Mouse (Mus musculus) thymus, postnatal 25 days (tissue): ENCODE measurements around the gene Smpd1.
A peak's percentile ranks its signal among the peaks of the same experiment; 100 is the strongest.

Experiments
- DNase-seq: peaks from one replicate; pipeline ENCODE4 v3.0.0; 2022

Smpd1 gene

DNA sequence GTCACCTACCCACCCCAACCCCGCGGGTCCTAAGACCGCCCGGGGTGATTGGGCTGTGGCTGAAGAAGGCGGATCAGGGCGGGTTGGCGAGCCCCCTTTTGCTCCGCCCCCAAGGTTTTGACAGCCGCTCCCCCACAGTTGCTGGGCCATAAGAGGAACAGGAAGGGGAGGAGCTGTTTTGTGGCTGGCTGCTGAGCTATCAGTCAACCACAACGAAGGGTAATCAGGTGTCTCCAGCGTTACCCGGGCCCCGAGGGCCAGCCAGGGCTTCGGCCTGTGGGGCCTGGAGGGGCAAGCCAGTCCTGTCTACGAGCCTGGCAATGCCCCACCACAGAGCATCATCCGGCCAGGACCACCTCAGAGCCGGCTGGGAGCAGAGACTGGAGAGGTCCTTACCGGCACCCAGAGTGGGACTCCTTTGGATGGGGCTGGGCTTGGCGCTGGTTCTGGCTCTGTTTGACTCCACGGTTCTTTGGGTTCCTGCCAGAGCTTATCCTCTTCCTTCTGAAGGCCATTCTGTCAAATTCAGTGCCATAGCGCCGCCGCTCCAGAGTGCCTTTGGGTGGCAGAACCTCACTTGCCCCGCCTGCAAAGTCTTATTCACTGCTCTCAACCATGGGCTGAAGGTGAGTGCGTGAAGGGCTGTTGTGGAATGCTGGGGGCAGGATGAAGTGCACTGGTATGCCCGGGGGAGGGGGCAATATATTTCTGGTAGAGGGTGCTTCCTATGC is at the start of gene Smpd1:
Smpd1 (plus strand) TSS at position 149 of the 731 bp plus-strand sequence.
- peak; percentile 89 for DNase-seq

DNA sequence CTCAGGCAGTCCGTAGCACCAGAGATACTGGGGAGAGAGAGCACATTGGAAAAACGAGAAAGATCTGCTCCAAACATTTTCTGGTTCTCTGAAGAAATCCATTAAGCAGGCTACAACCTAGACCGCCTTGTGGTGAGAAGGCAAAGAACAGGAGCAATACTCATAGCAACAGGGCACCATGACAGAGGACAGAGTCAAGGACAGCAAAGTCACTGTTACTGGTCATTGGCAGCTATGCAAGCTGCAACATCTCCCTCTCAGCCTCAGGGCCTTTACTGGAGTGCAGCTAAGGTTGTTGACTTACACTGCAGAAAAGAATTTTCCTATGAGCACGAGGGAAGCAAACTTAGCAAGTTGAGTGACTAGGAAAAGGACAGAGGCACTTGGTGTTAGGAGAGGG is 46.9 kb upstream of the Smpd1 start:
- DNase-seq, result no peak

DNA sequence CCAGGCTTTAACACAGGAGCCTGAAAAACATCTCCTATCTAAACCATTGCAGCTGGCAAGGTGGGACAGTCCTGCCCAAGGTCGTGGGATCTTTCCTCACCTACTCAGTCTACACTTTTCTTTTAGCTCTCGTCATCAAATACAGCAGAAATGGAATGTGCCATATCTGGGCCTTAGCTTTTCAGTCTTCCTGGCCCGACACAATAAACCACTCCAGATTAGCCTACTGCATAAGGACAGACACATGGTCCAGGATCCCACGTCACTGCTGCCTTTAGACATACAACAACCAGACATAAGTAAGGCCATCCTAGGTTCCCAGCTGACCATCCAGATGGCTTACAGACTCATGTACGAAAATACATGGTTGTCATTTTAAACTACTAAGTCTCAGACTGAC is 44.0 kb upstream of the Smpd1 start:
- no peak for DNase-seq

DNA sequence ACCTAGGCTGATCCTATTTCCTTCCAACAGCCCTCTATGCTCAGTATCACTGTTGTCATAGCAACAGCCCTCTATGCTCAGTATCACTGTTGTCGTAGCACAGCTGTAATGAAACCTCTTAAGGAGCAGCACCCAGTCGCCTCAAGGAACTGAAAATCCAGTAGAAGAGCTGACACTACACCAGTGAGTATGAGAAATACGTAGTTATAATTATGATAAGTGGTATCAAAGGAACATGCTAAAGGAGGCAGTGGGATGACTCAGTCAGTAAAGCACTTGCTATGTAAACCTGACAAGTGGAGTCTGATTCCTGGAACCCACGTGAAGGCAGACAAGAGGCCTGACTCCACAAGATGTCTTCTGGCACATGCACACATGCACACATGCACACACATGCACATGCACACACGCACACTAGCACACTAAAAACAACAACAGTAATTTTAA is 40.3 kb upstream of the Smpd1 start:
- DNase-seq, result no peak

DNA sequence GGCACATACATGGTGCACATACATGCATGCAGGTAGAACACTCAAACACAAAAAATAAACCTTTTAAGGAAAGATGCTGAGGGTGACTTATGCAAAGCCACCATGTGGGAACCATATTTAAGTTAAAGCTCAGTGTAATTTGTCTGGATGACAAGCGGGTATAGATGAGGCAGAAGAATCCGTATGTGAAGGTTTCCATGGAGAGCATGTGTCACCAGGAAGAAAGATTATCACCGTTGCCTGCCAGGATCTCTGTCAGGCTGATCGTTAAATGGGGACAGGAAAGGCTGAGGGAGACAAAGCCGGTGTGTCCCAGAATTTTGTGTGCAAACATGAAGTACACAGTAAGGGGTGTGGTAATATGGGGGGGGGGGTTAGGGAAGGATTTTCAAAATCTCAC is 39.6 kb upstream of the Smpd1 start:
- DNase-seq, result no peak

DNA sequence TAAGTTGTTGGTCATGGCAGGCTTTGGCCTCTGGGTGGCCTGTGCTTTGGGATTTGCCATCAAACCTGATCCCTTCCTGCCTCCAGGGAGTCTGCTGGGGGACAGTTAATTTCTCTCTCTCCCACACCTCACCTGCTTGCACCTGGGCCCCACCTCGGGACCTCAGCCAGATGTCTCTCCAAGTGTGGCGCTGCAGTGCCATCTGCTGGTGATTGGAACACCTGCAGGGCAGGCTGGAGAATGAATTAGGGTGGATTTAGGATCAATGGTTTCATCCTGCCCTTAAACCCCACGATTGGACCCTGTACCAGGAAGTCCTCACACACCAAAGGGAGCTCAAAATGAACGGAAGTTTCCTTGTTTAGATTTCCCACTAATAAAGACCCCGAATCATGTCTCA is 39.0 kb upstream of the Smpd1 start:
- DNase-seq, result peak; percentile 58

DNA sequence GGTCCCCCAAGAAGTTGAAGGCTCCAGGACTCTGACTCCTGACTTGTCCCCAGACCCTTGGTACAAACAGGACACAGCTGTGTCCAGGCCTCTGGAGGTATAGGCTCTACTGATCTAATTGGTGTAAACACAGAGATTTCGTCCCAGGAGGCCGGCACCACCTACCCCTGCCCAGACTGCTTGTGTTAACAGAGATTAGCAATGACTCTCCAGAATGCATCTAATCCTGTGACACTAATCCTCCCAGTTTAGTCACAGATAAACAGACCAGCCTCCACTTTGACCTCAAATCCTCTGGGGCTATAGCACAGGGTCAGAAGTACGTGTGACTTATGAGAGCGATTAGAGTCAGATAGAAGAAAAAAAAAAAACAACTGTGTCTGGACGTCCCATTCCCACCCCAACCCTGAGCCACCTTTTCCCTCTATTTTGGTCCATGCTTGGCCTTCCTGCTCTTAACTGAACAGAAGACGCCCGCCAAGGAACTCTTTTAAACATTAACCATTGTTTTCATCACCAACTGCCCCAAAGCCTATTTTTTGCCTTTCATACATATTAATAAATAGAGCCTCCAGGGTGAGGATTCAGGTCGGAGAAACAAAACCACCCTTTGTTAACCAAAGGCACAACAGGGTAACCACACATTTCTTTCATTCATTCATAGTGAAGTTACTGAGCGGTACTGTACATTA is 37.3 kb upstream of the Smpd1 start:
- DNase-seq, result no peak

DNA sequence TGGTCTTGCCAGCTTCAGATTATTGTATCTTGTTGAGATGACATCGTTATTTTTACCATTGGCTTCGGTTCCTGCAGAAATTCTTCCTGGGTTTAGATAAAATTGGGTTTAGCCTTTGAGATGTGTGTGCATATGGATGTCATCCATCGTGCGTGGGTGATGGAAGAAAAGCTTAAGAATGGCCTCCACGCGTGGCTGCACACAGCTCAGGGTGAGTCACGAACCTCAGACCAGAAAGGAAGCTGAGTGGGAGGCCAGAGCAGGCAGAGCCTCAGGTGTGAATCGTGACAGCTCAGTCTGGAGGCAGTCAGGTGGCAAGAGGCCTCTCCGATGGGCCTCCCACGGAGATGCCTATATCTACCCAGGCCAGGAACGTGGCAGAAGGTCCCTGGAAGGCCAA is 34.8 kb upstream of the Smpd1 start:
- DNase-seq, result no peak

DNA sequence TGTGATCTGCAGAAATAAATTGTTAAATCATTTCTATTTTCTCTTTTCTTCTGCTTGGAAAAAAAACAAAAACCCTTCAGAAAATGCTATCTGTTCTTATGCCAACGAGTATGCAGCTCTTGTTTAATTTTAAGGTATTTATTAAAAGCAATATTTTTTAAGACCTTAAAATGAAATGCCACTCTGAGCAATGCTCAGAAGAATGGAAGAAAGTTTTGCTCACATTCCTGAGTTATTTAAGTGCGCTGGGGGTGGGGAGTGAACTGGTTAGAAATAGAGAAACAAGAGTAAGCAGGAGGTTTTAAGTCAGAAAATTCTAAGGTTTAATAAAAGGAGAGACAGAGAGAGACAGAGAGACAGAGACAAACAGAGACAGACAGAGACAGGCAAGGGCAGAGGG is 34.4 kb upstream of the Smpd1 start:
- no peak for DNase-seq

DNA sequence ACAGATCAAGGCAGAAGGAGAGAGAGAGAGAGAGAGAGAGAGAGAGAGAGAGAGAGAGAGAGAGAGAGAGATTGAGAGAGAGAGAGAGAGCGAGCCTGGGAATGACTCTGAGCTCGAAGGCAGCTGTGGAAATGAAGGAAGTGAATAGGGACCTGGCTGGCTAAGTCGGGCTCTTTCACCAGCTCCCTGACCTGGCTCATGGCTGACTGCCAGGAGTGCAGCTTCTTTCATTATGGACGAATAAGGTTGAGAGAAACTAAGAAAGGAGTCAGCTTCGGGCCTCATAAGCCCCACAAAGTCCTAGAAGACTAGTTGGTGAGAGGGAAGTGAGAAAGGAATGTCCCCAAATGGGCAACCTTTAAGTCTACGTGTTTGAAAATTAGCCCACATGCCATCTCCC is 34.0 kb upstream of the Smpd1 start:
- DNase-seq, result no peak

DNA sequence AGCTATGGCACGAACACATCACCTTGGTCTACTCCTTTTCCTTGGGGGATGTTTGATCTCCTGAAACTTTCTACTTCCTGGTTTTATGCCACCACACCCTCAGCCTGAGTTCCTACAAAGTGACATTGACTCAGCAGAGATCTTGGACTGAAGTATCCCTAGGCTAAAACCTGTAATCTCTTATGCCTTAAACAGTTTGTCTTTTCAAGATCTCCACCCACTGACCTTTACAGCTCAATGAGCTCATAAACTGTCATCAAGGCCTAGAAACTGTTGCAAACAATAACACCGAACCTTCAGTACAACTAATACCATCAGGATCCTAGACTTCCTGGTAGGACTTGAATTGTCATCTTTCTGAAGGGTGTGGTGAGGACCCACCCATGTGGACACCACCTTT is 29.9 kb upstream of the Smpd1 start:
- no peak for DNase-seq

DNA sequence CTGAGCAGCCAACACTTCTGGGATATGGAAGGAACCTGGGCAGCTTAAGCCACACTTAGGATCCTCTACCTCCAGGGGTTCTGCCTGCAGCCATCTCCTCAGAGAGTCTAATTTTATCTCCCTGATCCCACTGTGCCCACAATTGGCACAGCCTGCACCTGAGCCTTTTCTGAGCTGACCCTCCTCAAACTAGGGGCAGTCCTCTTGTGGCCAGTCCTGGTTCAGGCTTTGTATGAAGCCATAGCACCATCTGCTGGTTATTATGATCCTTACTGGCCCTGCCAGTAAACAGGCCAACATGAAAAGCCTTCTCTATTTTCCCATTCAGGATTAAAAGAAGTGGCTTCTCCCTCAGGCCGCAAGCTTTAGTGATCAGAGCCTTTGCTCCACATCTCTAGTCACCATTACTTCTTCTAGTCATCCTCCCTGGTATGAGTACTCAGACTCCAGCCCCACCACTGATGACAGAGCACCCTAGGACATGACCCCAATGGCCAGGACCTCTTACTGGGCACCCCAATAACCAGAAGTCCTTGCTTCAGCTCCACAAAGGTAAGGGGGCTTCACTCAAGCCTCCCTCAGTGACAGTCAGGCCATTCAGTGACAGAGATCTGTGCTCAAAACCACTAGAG is 26.7 kb upstream of the Smpd1 start:
- no peak for DNase-seq

DNA sequence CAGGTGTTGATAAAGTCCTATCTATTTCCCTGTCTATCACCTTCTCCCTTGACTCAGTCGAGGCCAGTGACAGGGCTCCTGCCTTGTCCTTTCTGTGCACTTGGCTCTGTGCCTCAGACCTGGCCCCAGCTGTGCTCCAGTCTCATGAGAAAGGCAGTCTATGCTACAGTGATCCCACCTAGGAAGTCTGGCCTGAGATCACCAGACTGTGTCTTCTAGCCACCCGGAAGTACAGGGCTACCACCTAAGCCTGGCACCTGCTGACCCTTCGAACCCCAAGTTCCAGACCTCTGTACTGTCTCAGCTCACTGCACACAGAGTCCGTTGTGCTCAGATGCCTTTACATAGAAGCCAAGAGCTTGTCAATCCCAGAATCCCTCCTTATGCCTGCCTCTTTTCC is 26.1 kb upstream of the Smpd1 start:
- no peak for DNase-seq

DNA sequence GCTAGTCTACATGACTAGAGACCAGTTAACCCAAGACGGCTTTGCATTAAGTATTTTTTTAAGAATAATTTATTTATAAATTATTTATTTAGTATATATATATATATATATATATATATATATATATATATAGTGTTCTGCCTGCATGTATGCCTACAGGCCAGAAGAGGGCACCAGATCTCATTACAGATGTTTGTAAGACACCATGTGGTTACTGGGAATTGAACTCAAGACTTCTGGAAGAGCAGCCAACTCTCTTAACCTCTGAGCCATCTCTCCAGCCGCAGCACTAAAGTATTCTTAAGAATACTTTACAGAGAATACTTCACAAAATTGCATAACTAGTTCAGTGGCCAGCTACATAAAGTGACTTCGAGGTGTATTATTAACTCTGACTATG is 20.0 kb upstream of the Smpd1 start:
- no peak for DNase-seq

DNA sequence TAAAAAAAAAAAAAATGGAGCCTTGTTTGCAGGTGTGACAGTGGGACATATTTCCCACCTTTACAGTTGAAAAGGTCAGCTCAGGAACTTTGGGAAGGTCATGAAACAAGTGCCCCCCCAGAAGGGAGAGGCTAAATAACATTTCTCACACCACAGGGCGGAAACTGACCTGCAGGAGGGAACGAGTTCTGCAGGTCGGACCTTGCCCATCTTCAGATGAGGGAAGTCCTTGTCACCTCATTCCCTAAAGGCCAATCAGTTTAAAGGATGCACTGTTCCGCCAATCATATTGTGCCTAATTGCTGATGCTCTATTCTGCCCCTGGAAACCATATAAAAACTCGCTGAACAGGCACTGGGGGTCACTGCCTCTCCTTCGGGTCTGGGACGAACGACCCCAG is 8.2 kb upstream of the Smpd1 start:
- no peak for DNase-seq

DNA sequence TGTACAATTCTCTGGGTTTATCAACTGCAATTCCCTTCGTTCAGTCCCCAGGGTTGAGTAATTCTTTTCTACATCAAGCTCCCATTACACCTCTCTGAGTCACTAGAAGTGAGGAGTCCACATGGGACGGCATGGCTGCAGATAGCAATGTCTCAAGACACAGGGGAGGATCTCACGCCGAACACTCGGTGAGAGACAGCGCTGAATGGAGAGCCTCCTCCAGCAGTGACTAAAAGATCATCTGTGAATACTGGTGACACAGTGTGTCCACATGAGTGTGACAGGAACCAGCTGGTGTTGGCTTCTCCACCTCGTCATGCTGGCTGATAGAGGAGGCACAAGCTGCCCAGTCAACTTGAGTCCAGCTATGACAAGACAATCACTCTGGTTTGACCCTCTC is 6.2 kb upstream of the Smpd1 start:
- DNase-seq, result no peak

DNA sequence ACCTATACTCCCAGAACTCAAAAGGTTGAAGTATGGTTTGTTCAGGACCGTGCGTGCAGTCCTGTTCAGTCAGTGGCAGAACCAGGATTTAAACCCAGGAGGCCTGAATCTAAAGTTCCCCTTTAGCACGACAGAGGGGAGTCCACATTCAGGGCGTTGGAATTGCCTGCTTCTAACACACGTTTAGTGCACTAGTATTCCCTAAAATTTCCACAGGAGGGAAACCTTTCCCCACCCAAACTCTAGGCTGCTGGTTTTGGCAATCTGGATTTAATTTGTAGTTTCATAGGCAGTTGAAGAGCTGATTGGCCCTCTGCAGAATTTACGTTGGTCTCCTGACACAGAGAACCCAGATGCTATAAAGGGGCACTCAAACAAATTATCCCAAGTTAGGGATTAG is 5.1 kb upstream of the Smpd1 start:
- no peak for DNase-seq

DNA sequence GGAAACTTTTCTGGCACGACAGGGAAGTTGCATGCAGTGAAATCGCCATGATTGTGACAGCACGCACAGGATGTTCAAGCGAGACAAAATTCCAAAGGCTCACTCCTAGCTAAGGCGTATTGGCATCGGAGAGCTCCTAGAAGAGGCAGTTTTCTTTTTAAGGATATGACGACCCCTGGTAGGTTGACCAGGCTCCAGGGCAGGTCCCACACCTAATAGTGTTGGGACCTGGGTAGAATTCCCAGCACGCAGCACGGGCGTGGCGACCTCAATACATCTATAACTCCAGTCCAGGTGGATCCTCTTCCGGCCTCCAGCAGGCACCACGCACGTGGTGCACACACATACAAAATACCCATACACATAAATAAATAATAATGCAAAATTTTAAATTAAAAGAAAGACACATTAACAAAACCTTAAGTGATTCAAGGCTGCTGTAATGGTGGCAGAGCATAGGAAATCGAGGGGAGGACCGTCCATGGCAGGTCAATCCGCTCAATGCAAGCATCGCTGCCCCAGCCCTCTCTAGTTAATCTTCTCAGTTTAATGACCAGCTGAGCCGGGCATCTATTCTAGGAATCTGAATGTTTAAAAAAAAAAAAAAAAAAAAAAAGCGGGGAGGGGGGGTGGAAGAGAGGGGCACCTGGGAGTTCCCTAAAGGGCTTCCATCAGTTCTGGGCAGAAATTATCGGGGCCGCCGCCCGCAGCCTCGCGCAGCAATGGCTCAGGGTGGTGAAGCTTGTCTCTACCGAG is 526 bp upstream of the Smpd1 start:
- DNase-seq, result no peak

DNA sequence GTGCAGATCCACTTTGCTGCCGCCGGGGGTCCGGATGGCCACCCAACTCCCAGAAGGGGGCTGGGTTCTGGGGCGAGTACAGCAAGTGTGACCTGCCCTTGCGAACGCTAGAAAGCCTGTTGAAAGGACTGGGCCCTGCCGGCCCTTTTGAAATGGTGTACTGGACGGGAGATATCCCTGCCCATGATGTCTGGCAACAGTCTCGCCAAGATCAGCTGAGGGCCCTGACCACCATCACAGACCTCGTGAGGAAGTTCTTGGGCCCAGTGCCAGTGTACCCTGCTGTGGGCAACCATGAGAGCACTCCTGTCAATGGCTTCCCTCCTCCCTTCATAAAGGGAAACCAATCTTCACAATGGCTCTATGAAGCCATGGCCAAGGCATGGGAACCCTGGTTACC is 1.4 kb downstream of the Smpd1 start:
- no peak for DNase-seq

DNA sequence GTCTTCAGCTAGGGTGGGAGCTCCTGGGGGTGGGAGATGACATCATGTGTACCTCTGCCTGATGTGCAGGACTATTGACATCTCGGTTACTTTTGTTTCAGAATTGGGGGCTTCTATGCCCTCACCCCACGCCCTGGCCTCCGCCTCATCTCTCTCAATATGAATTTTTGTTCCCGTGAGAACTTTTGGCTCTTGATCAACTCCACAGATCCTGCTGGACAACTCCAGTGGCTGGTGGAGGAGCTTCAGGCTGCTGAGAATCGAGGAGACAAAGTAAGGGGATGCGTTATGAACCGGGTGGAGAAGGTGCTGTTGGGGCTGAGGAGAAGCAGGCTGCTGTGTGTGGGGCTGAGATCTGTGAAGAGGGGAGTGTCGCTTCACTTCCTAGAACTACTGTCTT is 2.2 kb downstream of the Smpd1 start:
- no peak for DNase-seq

DNA sequence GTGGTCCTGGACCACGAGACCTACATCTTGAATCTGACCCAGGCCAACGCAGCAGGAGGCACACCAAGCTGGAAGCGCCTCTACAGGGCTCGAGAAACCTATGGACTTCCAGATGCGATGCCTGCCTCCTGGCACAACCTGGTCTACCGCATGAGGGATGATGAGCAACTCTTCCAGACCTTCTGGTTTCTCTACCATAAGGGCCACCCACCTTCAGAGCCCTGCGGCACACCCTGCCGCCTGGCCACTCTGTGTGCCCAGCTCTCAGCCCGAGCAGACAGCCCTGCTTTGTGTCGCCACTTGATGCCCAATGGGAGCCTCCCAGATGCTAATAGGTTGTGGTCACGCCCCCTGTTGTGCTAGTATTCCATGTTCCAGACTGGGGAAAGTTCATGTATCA is 3.5 kb downstream of the Smpd1 start:
- DNase-seq, result no peak

DNA sequence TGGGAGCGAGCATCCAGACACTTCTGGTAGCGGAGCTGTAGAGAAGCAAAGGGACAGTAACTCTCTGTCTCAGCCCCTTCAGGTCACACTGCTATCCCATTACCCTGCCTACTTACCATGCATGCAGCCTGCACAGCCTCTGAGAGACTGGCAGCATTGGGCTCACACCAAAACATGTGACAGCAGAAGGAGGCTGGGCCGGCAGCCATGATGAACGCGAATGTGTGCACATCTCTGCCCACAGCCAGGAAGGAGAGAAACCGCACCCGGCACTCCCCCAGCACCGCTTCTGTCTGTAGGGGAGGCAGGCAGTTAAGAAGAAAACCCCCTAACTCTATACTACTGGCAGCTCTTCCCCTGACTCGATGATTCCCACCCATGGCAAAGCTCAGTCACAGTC is 4.9 kb downstream of the Smpd1 start:
- DNase-seq, result peak; percentile 15

DNA sequence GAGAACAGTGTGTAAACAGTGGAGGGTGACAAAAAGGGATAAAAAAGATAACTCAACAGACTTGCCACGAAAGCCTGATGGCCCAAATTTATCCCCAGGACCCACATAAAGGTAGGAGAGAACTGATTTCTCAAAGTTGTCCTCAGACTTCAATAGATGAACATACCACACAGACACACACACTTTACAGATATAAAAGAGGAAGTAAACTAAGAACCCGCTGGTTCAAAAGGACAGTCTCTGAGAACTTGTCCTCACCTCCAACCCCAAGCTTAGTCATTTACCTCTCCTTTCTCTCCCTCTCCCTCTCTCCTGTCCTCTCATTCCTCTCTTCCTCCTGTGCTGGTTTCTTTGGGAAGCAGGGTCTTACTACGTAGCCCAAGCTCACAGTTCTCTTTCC is 8.2 kb downstream of the Smpd1 start:
- no peak for DNase-seq

DNA sequence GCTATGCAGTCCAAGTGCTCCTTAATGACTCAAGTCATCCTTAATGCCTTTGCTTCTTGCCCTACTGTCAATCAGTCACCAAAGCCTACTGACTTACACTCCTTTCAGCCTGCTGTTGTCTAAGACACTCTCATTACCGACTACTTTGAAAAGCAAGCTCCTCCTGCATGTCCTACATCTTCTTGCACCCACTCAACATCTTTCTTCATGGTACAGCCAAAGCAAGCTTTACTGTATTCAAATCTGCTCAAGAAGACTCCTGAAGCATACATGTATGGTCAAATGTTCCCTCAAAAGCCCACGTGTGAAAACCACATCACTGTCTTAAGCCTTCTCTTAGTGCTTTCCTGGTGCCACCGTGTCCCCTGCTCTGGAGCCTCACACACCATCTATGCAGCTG is 9.2 kb downstream of the Smpd1 start:
- no peak for DNase-seq
